Mouse (Mus musculus): ENCODE data around the gene Tm9sf4.

DNA sequence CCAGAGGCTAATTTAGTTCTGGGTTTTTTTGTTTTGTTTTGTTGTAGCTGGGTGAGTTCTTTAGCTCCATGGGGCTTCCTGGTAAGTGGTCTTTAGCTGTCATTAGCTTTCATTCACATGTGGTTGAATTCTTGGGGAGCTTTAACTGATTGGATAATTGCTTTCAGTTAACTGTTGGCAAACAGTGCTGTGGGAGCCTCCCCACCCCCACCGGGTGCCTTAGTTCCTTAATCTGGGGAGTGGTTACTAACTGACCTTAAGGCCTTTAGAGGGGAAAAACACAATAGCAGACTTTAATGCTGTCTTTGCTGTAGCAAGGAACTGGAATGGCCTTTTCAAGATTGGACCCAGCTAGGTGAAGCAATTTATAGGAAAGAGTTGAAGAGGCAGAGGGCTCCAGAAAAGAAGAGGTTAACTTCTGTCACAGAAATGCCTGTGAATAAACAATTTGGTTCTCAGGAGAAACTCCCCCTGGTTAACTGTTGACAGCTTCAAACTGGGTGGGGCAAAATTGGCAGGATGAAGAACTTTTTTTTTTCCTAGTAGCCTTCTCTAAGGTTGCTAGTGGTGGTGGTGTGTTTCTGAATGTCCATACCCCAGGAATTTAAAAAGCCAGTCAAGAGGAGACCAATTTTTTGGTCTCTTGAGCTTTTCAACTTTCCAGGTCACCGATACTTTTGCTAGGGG, 7.2 kb downstream of the Tm9sf4 start:
- TF ChIP-seq GATA1 (IDR thresholded peaks at IDR 0.05; ENCODE audit: borderline replicate concordance, low read length) (no peak), FLI1 (IDR thresholded peaks at IDR 0.05; ENCODE audit: low read length) (no peak)

Data from megakaryocyte, embryonic 14.5 days (primary cell).